Mouse (Mus musculus) CD4-positive, CD25-positive, alpha-beta regulatory T cell, adult 9 weeks (primary cell): Measurements from ENCODE around the gene Hhipl2. TPM values are rescaled to one million over a fixed set of nuclear protein-coding genes. Genes with fewer than 3 reads are reported as not detected.

Experiments
- polyA plus RNA-seq: library from polyadenylated mRNA; unstranded; fragments of 100-300 nt; shearing (Covaris generic); gene quantifications from one replicate; pipeline ENCODE4 v1.2.1, GENCODE M21; 2017

Gene Hhipl2
- not detected for polyA plus RNA-seq

DNA sequence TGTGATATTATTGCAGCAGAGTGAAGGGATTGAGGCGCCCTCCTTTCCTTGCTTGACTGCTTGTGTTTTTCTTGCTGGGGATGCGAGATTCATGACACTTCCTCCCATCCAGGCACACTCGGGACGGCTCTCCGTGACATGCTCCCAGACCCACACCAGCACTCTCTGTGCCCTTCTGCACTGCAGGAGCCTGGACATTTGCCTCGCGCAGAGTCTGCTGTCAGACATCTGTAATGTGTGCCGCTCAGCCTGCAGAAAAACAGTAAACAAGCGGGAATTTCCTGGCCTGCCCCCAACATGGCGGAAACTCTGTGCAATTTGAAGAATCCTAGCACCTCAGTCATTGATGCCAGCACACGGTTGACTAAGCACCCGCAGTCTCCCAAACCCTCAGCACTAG lies at the start of gene Hhipl2:
Gene Hhipl2 (plus strand): TSS at position 343 of the 400 bp plus-strand sequence.

DNA sequence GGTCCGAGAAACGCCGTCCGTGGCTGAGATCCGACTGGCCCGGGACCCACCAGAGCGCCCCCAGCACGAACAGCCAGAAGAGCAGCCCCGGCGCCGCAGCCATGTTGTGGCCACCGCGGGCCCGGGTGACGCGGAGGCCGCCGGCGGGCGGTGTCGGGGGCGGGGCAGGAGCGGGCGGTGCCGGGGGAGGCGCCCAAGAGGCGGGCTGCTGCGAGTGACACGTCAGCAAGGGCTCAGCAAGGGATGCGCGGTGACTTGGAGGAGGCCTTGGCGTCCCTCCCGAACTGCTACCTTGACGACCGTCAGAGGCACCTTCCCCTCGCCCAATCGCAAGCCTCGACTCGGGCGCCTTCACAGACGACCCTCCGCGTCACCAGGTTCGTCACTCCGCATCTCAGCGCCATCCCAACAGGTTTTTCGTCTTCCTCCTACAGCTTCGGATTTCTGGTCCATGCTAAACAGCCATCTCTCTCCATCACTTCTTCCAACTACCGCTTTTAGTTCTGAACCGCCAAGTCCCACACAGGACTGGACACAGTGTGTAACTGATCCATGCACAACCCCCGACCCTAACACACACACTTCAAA lies 48.5 kb upstream of the Hhipl2 start, which contains the start of gene Mia3:
Gene Mia3 (minus strand): TSS at position 127 of the 588 bp plus-strand sequence.

DNA sequence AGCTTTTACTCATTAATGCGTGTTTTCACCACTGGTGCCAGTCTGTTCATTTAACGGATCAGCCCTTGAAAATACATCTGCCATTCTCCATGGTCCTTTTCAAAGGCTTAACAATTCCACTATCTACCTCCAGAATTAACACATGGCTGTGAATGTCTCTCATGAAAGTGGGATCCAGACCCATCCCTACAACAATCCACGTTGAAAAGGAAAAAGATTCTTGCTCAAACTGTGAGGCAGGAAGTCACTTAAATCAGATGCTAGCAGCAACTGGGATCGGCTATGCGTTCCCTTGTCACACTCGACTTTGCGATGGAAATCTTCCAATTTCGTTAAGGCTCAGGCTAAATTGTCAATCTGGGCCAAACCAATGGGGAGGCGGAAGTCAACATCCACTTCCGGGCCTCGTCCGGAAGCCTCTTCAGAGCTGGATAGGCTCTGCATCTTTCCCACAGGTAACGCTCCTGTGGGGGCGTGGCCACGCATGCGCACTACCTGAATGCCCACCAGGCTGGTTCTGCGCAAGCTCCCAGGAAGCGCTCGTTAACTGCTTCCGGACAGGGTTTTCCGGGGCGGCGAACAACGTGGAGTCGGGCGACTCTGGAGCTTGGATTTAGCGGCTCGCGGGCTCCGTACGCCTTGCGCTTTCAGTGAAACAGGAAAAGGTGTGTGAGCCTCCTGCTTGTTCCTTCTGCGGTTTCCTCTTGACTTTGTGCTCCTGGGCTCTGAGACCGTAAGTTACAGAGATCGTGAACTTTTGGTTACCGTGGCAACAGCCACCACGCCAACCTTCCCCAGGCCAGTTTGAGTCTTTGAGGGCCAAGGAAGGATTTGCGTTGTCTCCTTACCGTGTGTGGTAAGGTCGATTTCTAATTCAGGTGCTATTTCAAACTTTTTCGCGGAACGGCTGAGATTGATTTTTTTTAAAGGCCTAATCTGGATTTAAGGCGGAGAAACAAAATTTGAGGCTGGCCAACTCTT lies 29.3 kb upstream of the Hhipl2 start, which contains the start of gene Taf1a:
Gene Taf1a (plus strand): TSS at position 556 of the 981 bp plus-strand sequence.

Other genes starting within 250 kb of the Hhipl2 start
- 19.9 TPM for gene Disp1, start 196.7 kb upstream of the Hhipl2 start, polyA plus RNA-seq
- gene Aida, start 121.6 kb upstream of the Hhipl2 start, polyA plus RNA-seq: 25.8 TPM
- 75.2 TPM for gene Brox, start 120.9 kb upstream of the Hhipl2 start, polyA plus RNA-seq
- gene Mia3, start 48.7 kb upstream of the Hhipl2 start, polyA plus RNA-seq: 195 TPM
- gene Taf1a, start 29.2 kb upstream of the Hhipl2 start, polyA plus RNA-seq: 29.8 TPM